Mouse (Mus musculus) liver, embryonic 14 days (tissue): Measurements from ENCODE around the gene March7. TPM values are rescaled to one million over a fixed set of nuclear protein-coding genes. Genes with fewer than 3 reads are reported as not detected.

ENCODE experiments used
- polyA plus RNA-seq: library from polyadenylated mRNA; depleted of rRNA; stranded (reverse); fragments of >200 nt; gene quantifications from 2 replicates; pipeline ENCODE4 v1.2.3, GENCODE M21; 2012; rRNA removed

The March7 gene
- 13.9 and 17.2 TPM in 2 replicates for polyA plus RNA-seq

DNA sequence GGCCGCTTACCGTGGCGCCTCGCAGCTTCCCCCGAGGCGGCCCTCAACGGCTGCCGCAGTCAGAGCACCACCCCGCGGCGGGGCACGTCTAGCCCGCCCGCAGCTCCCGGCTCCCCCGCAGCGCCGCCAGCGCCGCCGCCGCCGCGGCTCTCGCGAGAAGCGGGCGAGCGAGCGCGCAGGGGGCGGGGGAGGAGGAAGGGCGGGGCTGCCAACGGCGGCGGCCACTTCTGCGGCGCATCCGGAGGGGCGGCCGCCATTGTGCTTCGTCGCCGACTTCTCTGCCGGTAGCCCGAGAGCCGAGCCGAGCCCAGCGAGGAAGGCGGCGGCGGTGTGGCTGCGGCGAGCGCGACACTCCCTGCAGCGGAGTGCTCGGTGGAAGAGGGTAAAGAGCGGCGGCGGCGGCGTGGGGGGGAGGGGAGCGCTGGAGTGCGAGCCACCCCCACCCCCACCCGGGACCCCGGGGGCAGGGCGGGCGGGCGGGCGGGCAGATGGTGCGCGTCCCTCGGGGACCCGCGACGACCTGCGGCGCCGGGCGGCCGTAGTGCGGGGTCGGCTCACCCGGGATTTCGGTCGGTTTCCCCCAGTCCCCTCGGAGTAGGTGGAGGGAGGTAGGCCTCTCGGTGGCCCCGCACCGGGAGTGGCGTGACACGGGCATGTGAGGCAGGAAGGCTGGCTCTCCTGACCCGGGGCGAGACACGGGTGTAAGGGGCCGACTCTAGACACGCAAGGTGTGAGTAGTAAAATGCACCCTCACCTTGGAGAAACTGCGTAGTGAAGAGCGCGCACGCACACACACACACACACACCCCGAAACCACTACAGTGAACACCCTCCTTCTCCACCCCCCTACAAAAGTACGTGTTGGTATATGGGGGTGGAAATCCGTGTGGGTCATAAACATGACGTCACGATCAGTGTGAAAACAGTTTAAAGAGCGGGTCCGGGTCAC, at the start of gene March7, which contains the start of gene Baz2b:
TSS of gene March7 (plus strand) at position 185 of the 949 bp plus-strand sequence.
TSS of gene Baz2b (minus strand) at position 137 of the 949 bp plus-strand sequence.

DNA sequence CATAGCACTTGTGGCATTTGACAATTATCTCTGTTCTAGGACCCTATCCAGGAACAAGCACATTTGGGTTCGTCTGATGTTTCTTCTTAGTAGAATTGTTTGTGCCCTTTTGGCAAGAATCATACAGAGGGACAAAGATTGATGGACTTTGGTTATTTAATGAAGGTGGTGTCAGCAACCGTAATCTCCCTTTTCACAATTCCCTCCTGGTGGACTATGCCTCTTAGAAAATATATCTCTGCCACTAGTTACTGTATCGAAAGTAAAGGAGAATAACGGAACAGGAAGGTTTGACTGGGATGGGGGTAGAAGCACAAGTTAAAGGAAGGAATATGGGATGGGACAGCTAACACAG, 74.8 kb downstream of the March7 start, which contains the start of gene Cd302:
TSS of gene Cd302 (minus strand) at position 22 of the 355 bp plus-strand sequence.

Other genes with a start within 250 kb of the March7 start
- gene Baz2b, start within 50 bp of the March7 start, polyA plus RNA-seq = 9.1 and 9.4 TPM in 2 replicates
- 21.4 and 29.5 TPM in 2 replicates for gene Cd302, start 74.6 kb downstream of the March7 start, polyA plus RNA-seq
- gene Ly75, start 173.4 kb downstream of the March7 start, polyA plus RNA-seq = 1.8 and 2.2 TPM in 2 replicates